8 mouse cellular contexts compared by ENCODE assay signal in the genomic region with DNA sequence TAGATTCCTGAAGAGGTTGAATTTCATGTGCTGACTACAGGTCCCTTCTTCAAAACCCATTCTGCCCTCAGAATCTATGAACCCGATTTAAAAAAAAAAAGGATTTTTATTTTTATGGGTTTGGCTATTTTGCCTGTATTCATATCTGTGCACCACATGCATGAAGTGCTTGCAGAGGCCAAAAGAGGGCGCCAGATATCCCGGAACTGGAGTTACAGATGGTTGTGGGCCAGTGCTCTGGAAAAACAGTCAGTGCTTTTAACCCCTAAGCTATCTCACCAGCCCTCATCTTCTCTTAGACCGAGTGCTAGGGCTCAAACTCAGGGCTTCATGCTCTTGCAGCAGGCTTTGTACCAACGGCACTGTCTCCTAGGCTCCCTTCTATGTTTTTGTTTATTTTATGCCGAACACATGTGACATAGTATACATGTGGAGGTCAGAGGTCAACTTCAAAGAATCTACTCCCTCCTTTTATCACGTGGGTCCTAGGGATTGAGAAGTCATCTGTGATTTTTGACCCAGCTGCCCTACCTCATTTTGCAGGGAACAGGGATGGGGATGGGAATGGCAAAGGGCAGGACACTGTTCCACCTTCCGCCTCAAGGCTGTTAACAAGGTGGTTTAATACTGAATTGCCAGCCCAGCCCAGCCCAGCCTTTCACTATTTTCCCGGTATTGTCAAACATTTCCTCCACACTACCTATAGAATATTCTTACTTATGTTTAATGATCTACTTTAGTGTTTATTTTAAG. TPM values are rescaled to one million over a fixed set of nuclear protein-coding genes. Genes with fewer than 3 reads are reported as not detected.
DNase-seq lines count a peak whose midpoint lies in the region; ATAC-seq lines count a peak whose summit lies in the region.

No protein-coding gene starts in this region.

- intact Hi-C loops in gastrocnemius, postnatal 14 days (cut with DNase I; ENCODE audit: low total_unique reads): no loop called here

- ATAC-seq in activated CD4-positive, CD25-positive, alpha-beta regulatory T cell, adult 4 months: no peak

- peak; percentile 12 for DNase-seq in gastrocnemius, postnatal 14 days
- no peak for DNase-seq in gastrocnemius, postnatal 25 days
- DNase-seq in urinary bladder, postnatal 14 days (ENCODE audit: low spot score): peak; percentile 30
- no peak for DNase-seq in urinary bladder, postnatal 25 days (ENCODE audit: low spot score)
- peak; percentile 64 to 71 for DNase-seq in kidney, postnatal 4 days
- DNase-seq in cerebellum, adult 11 months: no peak
- DNase-seq in right cerebral cortex, postnatal 10 days (ENCODE audit: low spot score in 2 of 2): no peak

RNA-seq across cellular contexts. Expression of a gene that starts 30.3 kb away (rescaled TPM):
- 10 to 100 TPM; 37.7 to 39.0 TPM for total RNA-seq in gastrocnemius, postnatal 14 days (2021)
- total RNA-seq in gastrocnemius, postnatal 25 days (2021): 10 to 100 TPM; 17.9 to 23.1 TPM
- not detected for polyA plus RNA-seq in activated CD4-positive, CD25-positive, alpha-beta regulatory T cell, adult 4 months (2017; shearing (Covaris generic))

Comparison
In these comparisons a context has a peak if more than half of its experiments do, and no peak if none do; other contexts are left out.
1. DNase-seq: peak in gastrocnemius, postnatal 14 days (single experiment), urinary bladder, postnatal 14 days (single experiment) and kidney, postnatal 4 days (2 of 2); none in gastrocnemius, postnatal 25 days (single experiment), urinary bladder, postnatal 25 days (single experiment), cerebellum, adult 11 months (single experiment) and right cerebral cortex, postnatal 10 days (0 of 2).